Mouse (Mus musculus) heart, embryonic 16.5 days (tissue): ENCODE measurements around the gene Rab11b. TPM values are rescaled to one million over a fixed set of nuclear protein-coding genes. Genes with fewer than 3 reads are reported as not detected.
"Not testable (repeated sequence)": the region's sequence is repeated elsewhere in the genome, so short reads cannot be mapped to it uniquely, and the experiment has no call there.

Source experiments
- ATAC-seq: fragments of 200-750 bp; cut with Nextera tagmentation; replicated peaks from 2 replicates; pipeline ENCODE4 v1.8.0; 2017; ENCODE audit warnings: moderate number of reproducible peaks; ENCODE audit not compliant: insufficient read depth, low FRiP score; ENCODE audit errors: extremely low read depth
- H3K27ac ChIP-seq: fragments of 300-500 bp; sonication (generic); 2 replicates; pipeline ENCODE4 v1.5.1; 2014; ENCODE audit warnings: mild to moderate bottlenecking, low read length, control low read depth, moderate library complexity
- H3K27me3 ChIP-seq: fragments of 300-500 bp; sonication (generic); 2 replicates; pipeline ENCODE4 v1.6.1; 2014; ENCODE audit warnings: low read length, mixed read lengths; ENCODE audit not compliant: control insufficient read depth, insufficient read depth
- H3K36me3 ChIP-seq: fragments of 300-500 bp; sonication (generic); 2 replicates; pipeline ENCODE4 v1.6.1; 2014; ENCODE audit not compliant: control insufficient read depth, insufficient read depth
- H3K4me1 ChIP-seq: fragments of 300-500 bp; sonication (generic); 2 replicates; pipeline ENCODE4 v1.6.1; 2014; ENCODE audit warnings: low read length, mixed read lengths; ENCODE audit not compliant: control insufficient read depth, insufficient read depth
- H3K4me2 ChIP-seq: fragments of 300-500 bp; sonication (generic); 2 replicates; pipeline ENCODE4 v1.6.1; 2014; ENCODE audit warnings: low read depth, mild to moderate bottlenecking, control low read depth, low read length
- H3K4me3 ChIP-seq: fragments of 300-500 bp; sonication (generic); 2 replicates; pipeline ENCODE4 v1.5.1; 2014; ENCODE audit warnings: mild to moderate bottlenecking, control low read depth, low read length
- H3K9ac ChIP-seq: fragments of 300-500 bp; sonication (generic); 2 replicates; pipeline ENCODE4 v1.6.1; 2014; ENCODE audit warnings: low read length, control low read depth
- H3K9me3 ChIP-seq: fragments of 300-500 bp; sonication (generic); replicated peaks from 2 replicates; pipeline ENCODE4 v1.6.1; 2016; ENCODE audit warnings: low read length; ENCODE audit not compliant: control insufficient read depth
- WGBS: fragments of 180-500 bp; shearing (Covaris S2); extraction: QIAGEN DNeasy Blood & Tissue Kit; methylation state at CpG from one replicate; pipeline ENCODE4 v1.1.7; 2014; 5-methylcytosine and 5-hydroxymethylcytosine counted together
- polyA plus RNA-seq: library from polyadenylated mRNA; unstranded; fragments of >200 nt; fragmentation: Nextera tagmentation; extraction: Ambion mirVana; gene quantifications from 2 replicates; pipeline ENCODE4 v1.2.1, GENCODE M21; 2015

The Rab11b gene
- polyA plus RNA-seq, 1 experiment from 2014 or later = 304 TPM

GRCm38 (mm10) chr17:33755418-33756107 is 4.8 kb downstream of the Rab11b start:
- Histone ChIP-seq H3K9me3 (no peaks in the 10 kb centered on the region), H3K27me3 (no peaks in the 10 kb centered on the region), H3K36me3 (no peaks in the 10 kb centered on the region), H3K27ac (peak overlapping the region; percentile 25), H3K4me3 (no peak overlapping the region), H3K9ac (no peak overlapping the region), H3K4me1 (peaks cover 52% of the 10 kb centered on the region), H3K4me2 (no peak overlapping the region)
- WGBS = 85% methylated on average over 10 of the region's 10 CpGs
- no peak for ATAC-seq

DNA sequence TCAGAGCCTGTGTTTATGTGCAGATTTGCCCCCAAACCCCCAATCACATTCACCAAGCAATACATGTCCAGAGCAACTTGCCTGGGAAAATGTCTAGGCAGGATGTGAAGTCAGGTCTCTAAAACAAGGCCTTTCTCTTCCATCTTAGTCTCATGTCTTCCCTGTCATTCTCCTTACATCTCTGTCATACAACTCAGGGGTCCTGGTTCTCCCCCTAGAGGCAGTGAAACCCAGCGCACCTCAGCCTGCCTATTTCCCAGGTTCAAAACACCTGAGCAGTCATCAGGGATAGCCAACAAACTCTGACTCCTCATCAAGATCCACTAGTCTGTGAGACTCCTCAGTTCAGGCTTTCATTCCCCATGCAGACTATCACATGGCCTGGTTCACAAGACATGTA is 5.7 kb downstream of the Rab11b start:
- Histone ChIP-seq H3K27me3 (no peaks in the 10 kb centered on the region), H3K4me1 (peaks cover 54% of the 10 kb centered on the region), H3K4me2 (no peak overlapping the region), H3K4me3 (no peak overlapping the region), H3K36me3 (no peaks in the 10 kb centered on the region), H3K27ac (no peak overlapping the region), H3K9me3 (no peaks in the 10 kb centered on the region), H3K9ac (no peak overlapping the region)
- ATAC-seq = no peak
- 73% methylated on average over 1 of the region's 1 CpGs for WGBS

- Histone ChIP-seq H3K4me3 (no peak overlapping the region), H3K27ac (no peak overlapping the region), H3K4me2 (no peak overlapping the region), H3K36me3 (peaks cover 18% of the 10 kb centered on the region), H3K9me3 (no peaks in the 10 kb centered on the region), H3K4me1 (peaks cover 34% of the 10 kb centered on the region), H3K27me3 (no peaks in the 10 kb centered on the region), H3K9ac (no peak overlapping the region)
- 95% methylated on average over 2 of the region's 2 CpGs for WGBS
- no peak for ATAC-seq
These were observed 8.0 kb downstream of the Rab11b start for GRCm38 (mm10) chr17:33752297-33752696.

GRCm38 (mm10) chr17:33751181-33751580 is 9.1 kb downstream of the Rab11b start:
- peaks cover 26% of the 10 kb centered on the region for H3K4me1 ChIP-seq
- no peaks in the 10 kb centered on the region for H3K27me3 ChIP-seq
- no peak for ATAC-seq
- no peak overlapping the region for H3K4me3 ChIP-seq
- H3K27ac ChIP-seq = no peak overlapping the region
- no peak overlapping the region for H3K4me2 ChIP-seq
- H3K9ac ChIP-seq = no peak overlapping the region
- H3K9me3 ChIP-seq = no peaks in the 10 kb centered on the region
- peaks cover 20% of the 10 kb centered on the region for H3K36me3 ChIP-seq

DNA sequence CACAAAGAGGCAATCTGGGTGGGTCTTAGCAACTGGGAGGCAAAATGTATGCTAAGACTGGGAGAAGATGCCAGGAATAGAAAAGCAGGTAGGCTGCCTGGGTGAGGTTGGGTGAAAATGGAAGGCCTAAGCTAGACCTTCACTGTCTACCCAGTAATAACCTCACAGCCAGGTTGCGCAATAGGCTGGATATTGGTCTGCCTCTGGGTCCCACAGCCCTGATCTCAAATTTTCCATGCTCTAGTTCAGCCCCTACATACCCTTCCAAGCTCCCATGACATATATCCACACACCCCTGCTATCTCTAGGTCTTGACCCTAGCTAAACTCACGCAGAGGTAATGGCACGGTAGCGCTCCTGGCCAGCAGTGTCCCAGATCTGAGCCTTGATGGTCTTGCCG is 10.9 kb downstream of the Rab11b start:
- no peak for ATAC-seq
- no peak overlapping the region for H3K4me3 ChIP-seq
- WGBS = 91% methylated on average over 5 of the region's 5 CpGs
- H3K36me3 ChIP-seq = peaks cover 26% of the 10 kb centered on the region
- no peak overlapping the region for H3K9ac ChIP-seq
- no peak overlapping the region for H3K4me2 ChIP-seq
- H3K27ac ChIP-seq = no peak overlapping the region
- peaks cover 20% of the 10 kb centered on the region for H3K4me1 ChIP-seq
- H3K27me3 ChIP-seq = no peaks in the 10 kb centered on the region
- H3K9me3 ChIP-seq = no peaks in the 10 kb centered on the region

DNA sequence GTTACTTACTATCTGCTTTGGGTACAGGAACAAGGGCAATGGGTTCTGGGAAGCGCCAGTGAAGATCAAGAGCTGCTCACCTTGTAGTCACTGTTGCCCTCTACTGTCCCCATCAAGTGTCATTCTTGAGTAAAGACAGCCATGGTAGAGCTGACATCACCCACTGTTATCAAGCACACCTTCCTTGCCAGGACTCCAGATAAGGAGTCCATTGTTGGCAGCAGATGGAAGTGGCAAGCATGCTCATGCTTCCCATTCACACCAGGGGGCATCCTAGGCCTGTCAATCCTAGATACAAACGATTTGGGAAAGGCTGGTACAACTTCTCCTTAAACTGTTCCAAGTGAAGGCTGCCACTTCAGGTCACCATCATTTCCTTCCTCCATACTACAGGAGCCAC is 14.3 kb downstream of the Rab11b start:
- peak; percentile 85 for ATAC-seq
- 35% methylated on average over 2 of the region's 2 CpGs for WGBS
- H3K4me2 ChIP-seq = no peak overlapping the region
- no peaks in the 10 kb centered on the region for H3K27me3 ChIP-seq
- H3K9me3 ChIP-seq = no peaks in the 10 kb centered on the region
- H3K4me1 ChIP-seq = peaks cover 10% of the 10 kb centered on the region; the same call in 1 of the 2 replicates
- H3K27ac ChIP-seq = no peak overlapping the region
- H3K4me3 ChIP-seq = no peak overlapping the region
- H3K9ac ChIP-seq = no peak overlapping the region
- H3K36me3 ChIP-seq = peaks cover 26% of the 10 kb centered on the region

DNA sequence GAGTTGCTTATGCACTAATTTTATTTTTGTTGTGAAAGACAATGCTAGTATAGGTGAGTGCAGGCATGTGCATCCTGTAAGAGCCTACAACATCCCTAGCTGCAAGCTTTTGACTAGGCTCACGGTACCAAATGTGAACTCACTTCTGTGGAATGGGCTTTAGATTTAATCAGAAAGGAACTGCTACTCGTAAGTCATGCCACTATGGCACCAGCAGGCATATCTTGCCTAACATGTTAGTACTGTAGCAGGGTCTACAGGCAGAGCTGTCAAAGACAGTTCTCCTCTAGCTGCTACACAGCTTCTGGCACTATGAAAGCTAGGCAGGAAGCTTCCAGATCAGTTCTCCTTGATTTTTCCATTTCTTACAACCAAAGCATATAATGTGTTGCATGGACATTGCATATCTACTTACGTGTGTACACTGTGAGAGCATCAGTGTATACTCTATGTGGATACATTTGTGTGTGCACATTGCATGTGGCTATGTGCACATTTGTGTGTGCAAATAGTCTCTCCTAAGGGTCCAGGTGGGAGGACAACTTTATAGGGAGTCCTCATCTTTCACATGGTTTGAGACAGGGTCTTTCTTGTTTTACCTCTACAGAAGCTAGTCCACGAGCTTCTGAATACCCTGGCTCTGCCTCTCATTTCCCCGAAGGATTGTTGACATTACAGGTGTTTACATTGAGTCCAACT is 15.5 kb downstream of the Rab11b start:
- Histone ChIP-seq H3K27me3 (no peaks in the 10 kb centered on the region), H3K27ac (no peak overlapping the region), H3K4me2 (no peak overlapping the region), H3K4me3 (no peak overlapping the region), H3K4me1 (peaks cover 8% of the 10 kb centered on the region; the same call in 1 of the 2 replicates), H3K36me3 (peaks cover 26% of the 10 kb centered on the region), H3K9me3 (no peaks in the 10 kb centered on the region), H3K9ac (no peak overlapping the region)
- WGBS = 83% methylated on average over 5 of the region's 5 CpGs
- no peak for ATAC-seq

- no peak overlapping the region for H3K27ac ChIP-seq
- H3K36me3 ChIP-seq = peaks cover 9% of the 10 kb centered on the region; the same call in 1 of the 2 replicates
- ATAC-seq = no peak
- H3K4me1 ChIP-seq = peaks cover 8% of the 10 kb centered on the region; the same call in 1 of the 2 replicates
- no peak overlapping the region for H3K9ac ChIP-seq
- H3K4me3 ChIP-seq = no peak overlapping the region
- H3K4me2 ChIP-seq = no peak overlapping the region
- no peaks in the 10 kb centered on the region for H3K9me3 ChIP-seq
- no peaks in the 10 kb centered on the region for H3K27me3 ChIP-seq
- 86% methylated on average over 1 of the region's 1 CpGs for WGBS
These were observed 17.9 kb downstream of the Rab11b start for GRCm38 (mm10) chr17:33742420-33742819.

DNA sequence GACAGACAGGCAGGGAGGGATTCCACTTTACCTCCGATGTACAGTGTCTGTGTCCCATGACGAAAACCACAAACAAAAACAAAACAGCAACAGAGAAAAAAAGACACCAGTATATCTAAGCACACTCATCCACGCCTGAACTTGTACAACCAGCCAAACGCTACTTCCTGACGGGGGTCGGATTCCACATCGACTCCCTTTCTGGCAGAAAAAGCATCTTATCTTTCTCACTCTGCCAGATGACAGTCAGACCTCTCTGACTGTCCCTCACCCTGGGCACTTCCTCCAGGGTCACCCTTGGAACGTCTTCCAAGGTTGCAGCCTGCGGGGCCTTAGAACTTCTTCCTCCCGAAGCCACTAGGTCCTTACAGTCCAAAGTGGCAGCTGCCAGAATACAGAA is 26.8 kb downstream of the Rab11b start:
- H3K27me3 ChIP-seq, H3K9ac ChIP-seq, H3K36me3 ChIP-seq, ATAC-seq, H3K9me3 ChIP-seq, H3K27ac ChIP-seq, H3K4me1 ChIP-seq, H3K4me3 ChIP-seq, H3K4me2 ChIP-seq: not testable (repeated sequence)
- 49% methylated on average over 10 of the region's 10 CpGs for WGBS
